In the genomic region with DNA sequence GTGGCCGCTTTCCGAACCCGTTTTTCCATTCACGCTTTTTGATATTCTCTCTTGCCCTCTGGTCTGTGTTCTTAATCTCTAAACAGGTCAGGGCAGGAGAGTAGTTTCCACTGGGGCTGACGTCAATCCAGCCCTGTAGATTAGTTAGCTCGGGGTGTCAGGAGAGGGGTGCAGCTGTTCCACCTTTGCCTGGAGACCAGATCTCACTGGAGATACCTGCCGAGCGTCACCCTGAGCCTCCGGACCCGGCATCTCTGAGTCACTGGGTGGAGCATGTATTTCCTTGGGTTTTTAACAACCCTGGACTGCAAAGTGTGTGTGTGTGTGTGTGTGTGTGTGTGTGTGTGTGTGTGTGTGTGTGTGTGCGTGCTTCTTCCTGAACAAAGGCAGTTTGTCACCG, we compare ENCODE assay signal across 15 mouse cellular contexts. TPM values are rescaled to one million over a fixed set of nuclear protein-coding genes. Genes with fewer than 3 reads are reported as not detected.
DNase-seq lines count a peak whose midpoint lies in the region; ATAC-seq and TF ChIP-seq lines count a peak whose summit lies in the region.
"Had no signal": no experiment of that assay in that cellular context is flagged by ENCODE, and none has a peak within 500 bp of the region (broad histone marks: within the 10 kb centered on the region; RNA-seq: fewer than 3 reads in every experiment).

No protein-coding gene starts in this region.

- WGBS in intestine, embryonic 16.5 days: 48% methylated on average over 12 of the region's 12 CpGs

- no peak for TF ChIP-seq RAD21 in MEL (IDR thresholded peaks at IDR 0.05; ENCODE audit: low read depth, low read length)

- peaks cover 0 to 19% of the 10 kb centered on the region in 2 experiments; a peak in 2 of 4 replicates for H3K36me3 ChIP-seq in MEL (ENCODE audit: control insufficient read depth in 1 of 2, insufficient read depth in 2 of 2, low read length in 2 of 2)
- H3K36me3 ChIP-seq in intestine, embryonic 16.5 days (ENCODE audit: control insufficient read depth, insufficient read depth, low read length): no peaks in the 10 kb centered on the region
- H3K36me3 ChIP-seq: heart, embryonic 12.5 days had no signal

- H3K79me2 ChIP-seq in MEL (ENCODE audit: control insufficient read depth, insufficient read depth, low read length, poor library complexity): no peaks in the 10 kb centered on the region

- no peaks in the 10 kb centered on the region for H3K27me3 ChIP-seq in MEL (ENCODE audit: control insufficient read depth in 1 of 2, insufficient read depth in 2 of 2, low read length in 2 of 2)
- H3K27me3 ChIP-seq in intestine, embryonic 16.5 days (replicated peaks; ENCODE audit: control insufficient read depth, insufficient read depth, low read length): no peaks in the 10 kb centered on the region
- H3K27me3 ChIP-seq: heart, embryonic 12.5 days; midbrain, embryonic 13.5 days had no signal

- TF ChIP-seq CTCF in MEL (IDR thresholded peaks at IDR 0.05 in 2 of 3, conservative IDR thresholded peaks at IDR 0.05 in 1 of 3; ENCODE audit: control insufficient read depth in 1 of 3, insufficient read depth in 1 of 3, low read depth in 2 of 3, low read length in 3 of 3, poor library complexity in 1 of 3, severe bottlenecking in 1 of 3): no peak

- no peaks in the 10 kb centered on the region for H3K9me3 ChIP-seq in MEL (replicated peaks; ENCODE audit: insufficient read depth, low read length)
- H3K9me3 ChIP-seq in intestine, embryonic 16.5 days (ENCODE audit: control insufficient read depth, low read length): no peaks in the 10 kb centered on the region
- H3K9me3 ChIP-seq: midbrain, embryonic 13.5 days had no signal

- peak; percentile 30 for DNase-seq in kidney, adult 9 months
- DNase-seq in kidney, adult 8-10 months: no peak
- peak; percentile 40 for DNase-seq in MEL (ENCODE audit: low read depth, low spot score)
- peak; percentile 23 for DNase-seq in urinary bladder, postnatal 25 days (ENCODE audit: low spot score)
- DNase-seq in B cell, adult 2 months: no peak
- no peak for DNase-seq in cerebellum, postnatal 14 days
- DNase-seq: cerebellum, postnatal 10 days; gastrocnemius, postnatal 36 days; right cerebral cortex, postnatal 25 days; thymus, postnatal 14 days had no signal

- H3K4me2 ChIP-seq in intestine, embryonic 16.5 days (ENCODE audit: low read depth, low read length): no peak overlapping the region
- H3K4me2 ChIP-seq: heart, embryonic 12.5 days; midbrain, embryonic 13.5 days had no signal

- peak overlapping the region; percentile 26; the same call in 1 of the 2 replicates for H3K9ac ChIP-seq in MEL (ENCODE audit: control insufficient read depth, low read depth, low read length, poor library complexity, severe bottlenecking)
- H3K9ac ChIP-seq in intestine, embryonic 16.5 days (ENCODE audit: low read depth, low read length): no peak overlapping the region
- H3K9ac ChIP-seq: heart, embryonic 12.5 days; liver, embryonic 14.5 days; midbrain, embryonic 13.5 days had no signal

- TF ChIP-seq POLR2A in MEL (IDR thresholded peaks at IDR 0.05; ENCODE audit: control insufficient read depth in 1 of 2, insufficient read depth in 1 of 2, low read depth in 1 of 2, low read length in 2 of 2, poor library complexity in 1 of 2): no peak

- H3K27ac ChIP-seq in MEL (ENCODE audit: control insufficient read depth, low read depth, low read length): peak overlapping the region; percentile 51
- no peak overlapping the region for H3K27ac ChIP-seq in intestine, embryonic 16.5 days (ENCODE audit: low read length)
- H3K27ac ChIP-seq: kidney, postnatal 0 days; liver, embryonic 14.5 days; midbrain, embryonic 13.5 days had no signal

- H3K4me1 ChIP-seq in MEL (ENCODE audit: control insufficient read depth in 1 of 2, insufficient read depth in 2 of 2, low read length in 2 of 2): peaks cover 8 to 30% of the 10 kb centered on the region in 2 experiments
- H3K4me1 ChIP-seq in intestine, embryonic 16.5 days (ENCODE audit: control insufficient read depth, insufficient read depth, low read length): no peaks in the 10 kb centered on the region
- H3K4me1 ChIP-seq: heart, embryonic 12.5 days; midbrain, embryonic 13.5 days had no signal

- peak overlapping the region in 1 of 2 experiments; percentile 8; a peak in 1 of 4 replicates for H3K4me3 ChIP-seq in MEL (ENCODE audit: control insufficient read depth in 1 of 2, insufficient read depth in 1 of 2, low read depth in 2 of 2, low read length in 2 of 2)
- H3K4me3 ChIP-seq in intestine, embryonic 16.5 days (ENCODE audit: low read length): no peak overlapping the region
- H3K4me3 ChIP-seq: heart, embryonic 12.5 days; midbrain, embryonic 13.5 days had no signal

- peak; percentile 63; the same call in 1 of the 2 replicates for ATAC-seq in intestine, embryonic 16.5 days
- ATAC-seq: midbrain, embryonic 13.5 days had no signal

- TF ChIP-seq EP300 in MEL (IDR thresholded peaks at IDR 0.05; ENCODE audit: low read depth in 1 of 2, low read length in 2 of 2): 0 out of 4 replicates have a peak, but pooled peaks of 1 of the 2 experiments have one; percentile 19

TF ChIP-seq in MEL, 35 proteins besides CTCF, POLR2A, EP300 and RAD21:
- 0 out of 2 replicates have a peak, but pooled peaks have one; percentile 19 for TF ChIP-seq GATA1 (IDR thresholded peaks at IDR 0.05; ENCODE audit: low read depth, low read length)
- TF ChIP-seq MXI1 (IDR thresholded peaks at IDR 0.05; ENCODE audit: low read depth, low read length): no peak
- TF ChIP-seq ETS1 (IDR thresholded peaks at IDR 0.05; ENCODE audit: low read depth, low read length): peak; percentile 52; the same call in 1 of the 2 replicates
- TF ChIP-seq E2F4 (IDR thresholded peaks at IDR 0.05; ENCODE audit: borderline replicate concordance, low read depth, low read length): no peak
- no peak for TF ChIP-seq ZNF384 (IDR thresholded peaks at IDR 0.05; ENCODE audit: low read depth, low read length)
- no peak for TF ChIP-seq SIN3A (IDR thresholded peaks at IDR 0.05; ENCODE audit: low read length)
- TF ChIP-seq RCOR1 (IDR thresholded peaks at IDR 0.05; ENCODE audit: low read depth, low read length): no peak
- TF ChIP-seq POLR2AphosphoS2 (IDR thresholded peaks at IDR 0.05; ENCODE audit: low read length): no peak
- no peak for TF ChIP-seq ZC3H11A (IDR thresholded peaks at IDR 0.05; ENCODE audit: low read depth, low read length)
- TF ChIP-seq USF1 (IDR thresholded peaks at IDR 0.05; ENCODE audit: low read depth, low read length): no peak

RNA-seq across cellular contexts. Expression of gene Ksr2, which starts 53.3 kb away (rescaled TPM):
- total RNA-seq in MEL (2012; rRNA removed): not detected in 2 replicates
- not detected for polyA plus RNA-seq in MEL (2012; ENCODE audit: insufficient read depth in 1 of 2, insufficient read length in 2 of 2, low read depth in 1 of 2, low replicate concordance in 2 of 2, missing spikeins in 1 of 2)
- polyA plus RNA-seq in intestine, embryonic 16.5 days (2015; fragmentation: Nextera tagmentation; extraction: Ambion mirVana): 0.20 and 0.28 TPM in 2 replicates

Comparison
In these comparisons a context has a peak if more than half of its experiments do, and no peak if none do; other contexts are left out.
1. DNase-seq: peak in kidney, adult 9 months (single experiment), MEL (single experiment) and urinary bladder, postnatal 25 days (single experiment); none in kidney, adult 8-10 months (0 of 2), B cell, adult 2 months (0 of 2) and cerebellum, postnatal 14 days (0 of 2).